Mouse (Mus musculus): ENCODE results near the gene Mast4. TPM values are rescaled to one million over a fixed set of nuclear protein-coding genes. Genes with fewer than 3 reads are reported as not detected.

Gene Mast4
- total RNA-seq, 1 experiment from 2014 or later, result 18.8 TPM

DNA sequence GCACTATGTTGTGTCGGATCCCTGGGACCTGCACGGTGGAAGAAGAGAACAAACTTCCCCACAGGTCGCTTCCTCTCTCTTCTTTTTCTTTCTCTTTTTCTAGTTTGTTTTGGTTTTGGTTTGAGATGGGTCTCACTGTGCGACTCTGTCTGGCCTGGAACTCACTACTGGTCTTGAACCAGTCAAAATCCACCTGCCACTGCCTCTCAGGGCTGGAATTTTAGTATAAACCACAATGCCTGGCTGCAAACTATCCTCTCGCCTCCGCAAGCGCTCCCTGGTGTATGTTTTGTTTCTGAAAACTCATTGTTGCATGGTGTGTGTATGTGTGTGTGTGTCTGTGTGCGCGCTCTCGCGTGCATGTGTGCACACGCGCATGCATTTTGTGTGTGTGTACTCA, 446.8 kb downstream of the Mast4 start:
- ATAC-seq (replicated peaks in 1 of 2; ENCODE audit: insufficient read depth in 1 of 2, low FRiP score in 2 of 2, low TSS enrichment in 1 of 2, low read depth in 1 of 2, poor library complexity in 2 of 2, severe bottlenecking in 2 of 2), result no peak

DNA sequence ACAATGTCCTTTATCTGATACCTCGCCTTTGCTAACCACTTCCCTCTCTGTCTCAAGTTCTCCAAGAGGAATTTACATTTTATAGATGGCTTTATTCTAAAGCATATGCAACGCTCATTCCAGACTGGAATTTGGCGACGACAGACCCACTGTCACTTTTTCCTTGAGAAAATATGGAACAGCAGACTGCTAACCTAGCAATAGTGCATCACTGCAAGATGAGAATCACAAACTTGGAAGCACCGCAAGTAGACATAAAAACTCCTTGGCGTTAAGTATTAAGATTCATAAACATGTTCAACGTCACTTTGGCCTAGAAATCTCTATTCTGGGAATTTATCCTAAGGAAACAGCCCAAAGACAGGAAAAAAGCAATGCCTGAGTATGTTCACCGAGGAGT, 447.5 kb downstream of the Mast4 start:
- no peak for ATAC-seq (replicated peaks in 1 of 2; ENCODE audit: insufficient read depth in 1 of 2, low FRiP score in 2 of 2, low TSS enrichment in 1 of 2, low read depth in 1 of 2, poor library complexity in 2 of 2, severe bottlenecking in 2 of 2)

DNA sequence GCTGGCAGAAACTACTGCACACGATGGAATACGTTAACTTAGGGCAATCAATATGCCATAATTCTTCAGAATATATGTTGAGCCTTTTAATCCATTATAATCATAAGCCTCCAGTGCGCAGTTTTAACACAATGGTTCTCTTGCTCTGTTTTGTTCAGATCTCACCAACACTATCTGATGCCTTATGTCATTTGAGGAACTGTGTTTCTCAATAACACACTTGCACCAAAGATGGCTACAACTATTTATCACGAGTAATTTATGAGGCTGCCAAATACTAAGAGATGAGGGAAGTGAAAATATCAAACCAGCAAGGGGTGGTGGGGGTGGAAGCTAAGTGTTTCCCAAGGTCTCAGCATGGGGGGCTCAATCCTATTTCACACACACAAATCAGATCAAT, 448.1 kb downstream of the Mast4 start:
- ATAC-seq (replicated peaks in 1 of 2; ENCODE audit: insufficient read depth in 1 of 2, low FRiP score in 2 of 2, low TSS enrichment in 1 of 2, low read depth in 1 of 2, poor library complexity in 2 of 2, severe bottlenecking in 2 of 2), result peak; percentile 30 to 46; a peak in 2 of 4 replicates

DNA sequence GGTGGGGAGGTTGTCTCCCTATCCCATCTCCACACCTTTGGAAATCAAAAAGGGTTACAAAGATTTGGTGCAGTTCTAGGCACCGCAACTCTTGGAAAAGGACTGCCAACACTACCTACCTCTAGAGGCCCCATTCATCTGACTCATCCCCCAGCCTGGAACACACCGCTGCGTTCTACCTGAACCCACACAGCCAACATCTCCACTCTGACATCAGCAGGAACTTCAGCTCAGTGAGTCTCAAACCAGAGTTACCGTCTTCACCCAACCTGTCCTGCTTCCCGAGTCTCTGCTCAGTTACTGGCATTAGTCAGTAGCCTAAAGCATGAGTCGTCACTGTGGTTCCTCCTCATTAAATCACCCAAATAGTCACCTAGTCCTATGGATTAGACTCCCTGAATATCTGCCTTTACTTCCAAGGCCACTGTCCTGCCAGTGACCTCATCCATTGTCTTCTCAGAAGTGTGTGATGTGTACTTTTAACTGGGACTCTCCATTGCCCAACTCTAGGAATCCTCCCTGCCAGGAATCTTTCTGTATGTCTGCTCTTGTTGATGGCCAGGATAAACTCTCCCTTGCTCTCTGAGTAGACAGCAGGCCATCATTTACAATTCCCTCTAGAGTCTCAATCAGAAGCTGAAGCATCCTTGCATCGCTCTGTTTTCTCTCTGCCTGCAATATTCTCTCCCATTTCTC, 453.8 kb downstream of the Mast4 start:
- ATAC-seq (replicated peaks in 1 of 2; ENCODE audit: insufficient read depth in 1 of 2, low FRiP score in 2 of 2, low TSS enrichment in 1 of 2, low read depth in 1 of 2, poor library complexity in 2 of 2, severe bottlenecking in 2 of 2), result no peak

DNA sequence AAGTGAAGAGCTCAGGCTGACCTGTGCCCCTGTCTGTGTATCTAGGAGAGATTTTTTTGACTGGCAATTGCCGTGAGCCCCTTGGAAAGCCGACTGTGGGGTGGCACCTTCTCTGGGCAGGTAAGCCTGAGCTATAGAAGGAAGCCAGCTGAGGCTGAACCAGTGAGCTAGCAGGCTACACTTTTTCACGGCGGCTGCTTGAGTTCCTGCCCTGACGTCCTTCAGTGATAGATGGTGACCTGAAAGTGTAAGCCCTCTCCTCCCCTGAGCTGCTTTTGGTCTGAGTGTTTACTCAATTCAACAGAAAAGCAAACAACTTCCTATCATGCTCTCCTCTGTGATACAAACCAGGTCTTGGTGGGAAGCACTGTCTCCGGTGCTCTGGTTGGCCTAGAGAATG, 455.7 kb downstream of the Mast4 start:
- ATAC-seq (replicated peaks in 1 of 2; ENCODE audit: insufficient read depth in 1 of 2, low FRiP score in 2 of 2, low TSS enrichment in 1 of 2, low read depth in 1 of 2, poor library complexity in 2 of 2, severe bottlenecking in 2 of 2), result no peak

DNA sequence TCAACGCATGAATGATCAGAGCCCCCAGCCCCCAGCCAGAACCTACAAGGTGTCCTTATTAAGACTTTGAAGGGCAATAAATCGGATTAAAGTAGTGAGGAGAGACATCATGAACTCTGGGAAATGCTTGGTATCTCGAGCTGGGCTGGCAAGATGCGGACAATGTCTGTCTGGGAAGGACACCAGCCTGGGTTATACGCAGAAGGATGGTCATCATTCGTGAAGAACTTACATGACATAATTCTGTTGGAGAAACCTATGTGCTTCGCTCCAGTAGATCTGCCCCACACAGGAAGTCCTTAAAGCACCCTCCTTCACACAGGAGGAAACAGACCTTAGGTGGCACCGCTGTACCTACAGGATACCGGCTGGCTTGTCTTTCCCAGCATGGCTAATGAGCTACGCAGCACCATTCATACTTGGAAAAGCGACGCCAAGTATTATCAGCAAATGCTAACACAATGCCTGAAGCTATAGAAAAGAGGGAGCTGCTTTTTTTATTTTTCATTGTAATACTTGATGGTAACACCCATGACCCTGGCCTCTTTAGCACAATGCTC, 456.5 kb downstream of the Mast4 start:
- no peak; a peak in 1 of 4 replicates for ATAC-seq (replicated peaks in 1 of 2; ENCODE audit: insufficient read depth in 1 of 2, low FRiP score in 2 of 2, low TSS enrichment in 1 of 2, low read depth in 1 of 2, poor library complexity in 2 of 2, severe bottlenecking in 2 of 2)

DNA sequence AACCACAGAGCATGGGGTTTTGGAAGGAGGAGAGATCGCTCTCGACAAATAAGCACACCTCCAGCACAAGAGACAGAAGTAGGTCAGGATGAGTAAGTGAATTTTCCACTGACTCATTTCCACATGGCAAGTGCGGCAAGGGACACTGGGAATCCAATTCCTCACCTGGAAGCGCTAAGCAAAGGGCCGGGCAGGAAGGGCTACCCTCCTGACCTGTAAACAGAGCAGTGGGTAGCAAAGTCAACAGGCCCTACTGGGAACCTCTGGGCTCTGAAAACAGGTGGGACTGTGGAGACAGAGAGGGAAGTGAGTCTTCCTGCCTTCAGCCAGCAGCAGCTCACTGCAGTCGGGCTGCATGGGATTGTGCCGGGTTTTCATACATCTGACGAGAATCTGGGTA, 457.1 kb downstream of the Mast4 start:
- no peak for ATAC-seq (replicated peaks in 1 of 2; ENCODE audit: insufficient read depth in 1 of 2, low FRiP score in 2 of 2, low TSS enrichment in 1 of 2, low read depth in 1 of 2, poor library complexity in 2 of 2, severe bottlenecking in 2 of 2)

DNA sequence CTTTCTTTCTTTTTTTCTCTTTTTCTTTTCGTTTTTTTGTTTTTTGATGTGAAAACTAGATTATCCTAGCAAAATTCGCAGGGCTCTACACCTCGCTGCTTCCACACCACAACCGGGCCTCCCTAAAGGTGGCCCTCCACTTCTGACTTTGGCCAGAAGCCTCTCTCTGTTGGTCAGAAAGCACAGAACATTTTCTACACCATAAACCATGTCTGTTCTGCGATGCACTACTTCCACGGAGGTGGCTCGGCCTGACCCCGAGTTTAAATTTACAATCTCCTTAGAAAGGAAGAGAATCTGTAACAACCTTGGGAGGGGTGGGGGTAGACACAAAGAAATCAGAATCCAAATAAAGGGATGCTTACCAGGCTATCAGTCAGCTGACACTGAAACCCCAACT, 458.8 kb downstream of the Mast4 start:
- ATAC-seq (replicated peaks in 1 of 2; ENCODE audit: insufficient read depth in 1 of 2, low FRiP score in 2 of 2, low TSS enrichment in 1 of 2, low read depth in 1 of 2, poor library complexity in 2 of 2, severe bottlenecking in 2 of 2), result no peak

DNA sequence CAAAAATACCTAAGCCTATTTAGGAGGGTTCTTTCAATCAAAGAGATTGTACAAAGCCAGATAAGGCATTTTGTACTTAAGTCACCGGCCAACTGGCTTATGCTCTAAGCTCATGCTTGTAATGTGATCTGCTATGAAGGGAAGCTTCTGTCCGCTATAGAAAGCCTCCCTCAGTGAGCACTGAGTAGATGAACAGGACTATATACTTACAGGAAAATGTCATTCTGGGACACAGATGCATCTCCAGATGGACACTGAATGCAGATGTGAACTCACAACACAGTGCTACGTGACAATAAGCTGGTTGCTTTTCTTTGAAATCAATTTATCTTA, 459.2 kb downstream of the Mast4 start:
- no peak for ATAC-seq (replicated peaks in 1 of 2; ENCODE audit: insufficient read depth in 1 of 2, low FRiP score in 2 of 2, low TSS enrichment in 1 of 2, low read depth in 1 of 2, poor library complexity in 2 of 2, severe bottlenecking in 2 of 2)

DNA sequence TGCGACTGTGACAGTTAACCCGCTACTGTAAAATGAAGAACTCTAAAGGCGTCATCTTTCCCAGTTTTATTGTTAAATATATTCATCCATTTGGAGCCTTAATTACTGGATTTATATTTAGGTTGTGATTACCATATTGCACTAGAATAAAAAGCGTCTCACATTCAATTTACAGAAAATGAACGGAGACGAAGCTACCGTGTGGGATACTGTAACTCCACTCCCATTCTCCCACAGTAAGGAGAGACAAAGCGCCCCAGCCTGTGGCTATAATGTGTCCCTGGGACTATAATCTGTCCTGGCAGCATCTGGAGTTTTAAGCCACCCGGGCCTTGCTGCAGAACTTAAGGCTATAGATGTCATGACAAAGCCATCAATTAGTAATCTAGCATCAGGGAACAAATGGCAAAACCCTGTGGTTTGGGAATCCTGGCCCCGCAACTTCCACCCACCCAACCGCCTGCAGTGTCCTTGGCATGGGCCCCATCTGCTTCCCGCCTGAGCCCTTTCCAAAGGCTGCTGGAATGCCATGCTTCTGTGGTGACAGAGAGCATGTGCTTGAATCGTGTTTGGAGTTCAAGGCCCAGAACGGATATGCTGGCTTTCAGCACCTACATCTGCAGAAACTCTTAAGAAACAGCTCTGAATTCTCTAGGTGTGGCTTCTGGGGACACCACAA, 459.7 kb downstream of the Mast4 start:
- ATAC-seq (replicated peaks in 1 of 2; ENCODE audit: insufficient read depth in 1 of 2, low FRiP score in 2 of 2, low TSS enrichment in 1 of 2, low read depth in 1 of 2, poor library complexity in 2 of 2, severe bottlenecking in 2 of 2), result no peak

DNA sequence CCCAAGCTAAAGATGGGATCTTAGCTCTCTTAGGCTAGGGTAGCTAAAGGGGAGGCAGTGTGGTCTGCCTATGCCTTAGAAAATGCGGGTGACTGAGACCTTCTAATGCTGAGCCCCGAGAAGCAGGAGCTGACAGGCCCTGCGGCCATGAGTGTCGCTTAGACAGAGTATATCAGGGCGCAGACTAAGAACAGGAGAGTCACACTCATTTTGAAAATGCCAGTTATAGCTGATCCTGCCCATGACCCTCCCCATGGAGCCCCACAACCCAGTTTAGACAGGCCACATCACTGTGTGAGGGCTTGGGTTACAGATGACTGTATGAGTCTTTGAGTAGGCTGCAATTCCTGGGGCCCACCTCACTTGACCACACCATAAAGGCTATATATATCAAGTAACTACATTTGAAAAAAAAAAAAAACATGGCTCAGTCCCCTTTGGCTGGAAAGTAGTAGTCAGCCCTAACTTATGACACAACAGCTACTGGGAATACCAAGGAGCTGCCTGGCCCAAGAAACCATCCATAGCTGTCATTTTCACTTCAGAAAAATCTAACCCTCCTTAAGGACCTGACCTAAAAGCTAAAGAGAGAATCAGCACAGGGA, 460.8 kb downstream of the Mast4 start:
- ATAC-seq (replicated peaks in 1 of 2; ENCODE audit: insufficient read depth in 1 of 2, low FRiP score in 2 of 2, low TSS enrichment in 1 of 2, low read depth in 1 of 2, poor library complexity in 2 of 2, severe bottlenecking in 2 of 2), result no peak

DNA sequence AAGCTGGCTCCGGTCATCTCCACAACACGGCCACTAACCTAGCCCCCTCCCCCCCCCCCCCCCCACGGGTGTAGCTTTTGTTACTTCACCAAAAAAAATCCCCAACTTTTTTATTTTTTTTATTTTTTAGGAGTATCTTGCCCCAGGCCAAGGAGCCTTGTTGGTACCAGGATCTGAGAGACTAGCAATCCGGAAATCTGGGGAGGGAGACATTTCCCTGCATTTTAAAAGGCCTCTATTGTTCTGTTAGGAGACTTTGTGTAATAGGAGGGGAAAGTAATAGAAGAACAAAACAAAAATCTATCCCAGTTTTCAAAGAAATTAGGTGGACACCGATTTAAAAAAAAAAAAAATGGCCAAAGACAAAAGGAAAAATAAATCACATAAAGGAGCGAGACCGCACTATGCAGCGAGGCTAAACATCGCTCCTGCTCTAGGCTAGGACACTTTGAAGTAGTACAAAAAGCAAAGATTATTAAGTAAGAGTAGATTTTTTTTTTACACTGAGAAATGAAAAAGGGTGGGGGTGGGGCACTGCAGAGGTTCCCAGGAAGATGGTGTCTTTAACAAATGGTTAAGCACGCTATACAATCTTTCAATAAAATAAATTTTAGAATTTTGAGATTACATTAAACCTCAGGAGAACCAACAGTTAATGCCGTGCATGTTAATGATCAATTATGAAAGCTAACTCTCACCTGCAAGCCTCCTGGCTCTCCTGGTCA, 462.8 kb downstream of the Mast4 start:
- ATAC-seq (replicated peaks in 1 of 2; ENCODE audit: insufficient read depth in 1 of 2, low FRiP score in 2 of 2, low TSS enrichment in 1 of 2, low read depth in 1 of 2, poor library complexity in 2 of 2, severe bottlenecking in 2 of 2), result no peak

DNA sequence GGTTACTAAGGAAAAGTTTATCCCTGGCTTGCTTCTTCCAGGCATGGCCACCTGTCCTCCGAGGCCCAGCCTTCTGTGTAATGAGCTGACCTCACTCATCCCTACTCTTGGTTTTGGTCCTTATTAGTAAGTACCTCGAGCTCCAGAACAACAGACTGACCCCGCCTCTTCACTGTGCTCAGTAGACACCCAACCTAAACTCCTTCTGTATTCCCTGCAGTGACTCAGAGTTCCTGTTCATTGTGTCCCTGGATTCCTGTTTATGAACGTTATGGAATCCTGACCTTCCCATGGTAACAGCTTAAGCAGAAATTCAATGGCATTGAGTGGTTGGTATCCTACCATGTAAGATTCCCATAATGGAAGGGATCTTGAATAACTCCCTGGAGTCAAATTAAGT, 464.8 kb downstream of the Mast4 start:
- ATAC-seq (replicated peaks in 1 of 2; ENCODE audit: insufficient read depth in 1 of 2, low FRiP score in 2 of 2, low TSS enrichment in 1 of 2, low read depth in 1 of 2, poor library complexity in 2 of 2, severe bottlenecking in 2 of 2), result no peak

DNA sequence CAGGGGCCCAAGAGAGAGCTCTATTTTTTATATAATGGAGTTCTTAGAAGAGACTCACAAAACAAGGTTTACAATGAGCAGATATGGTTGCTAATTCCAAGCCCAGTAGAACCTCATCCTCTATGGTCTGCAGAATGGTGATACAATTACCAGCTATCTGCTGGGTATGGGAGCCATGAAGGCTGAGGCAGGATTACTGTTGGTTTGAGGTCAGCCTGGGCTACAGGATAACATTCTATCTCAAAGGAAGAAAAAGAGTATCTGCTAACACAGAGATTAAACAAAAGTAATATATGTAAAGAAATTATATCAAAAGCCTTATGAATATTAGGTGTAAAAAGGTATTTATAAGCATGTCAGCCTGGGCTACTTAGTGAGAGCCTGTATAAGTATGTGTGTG, 467.5 kb downstream of the Mast4 start:
- no peak for ATAC-seq (replicated peaks in 1 of 2; ENCODE audit: insufficient read depth in 1 of 2, low FRiP score in 2 of 2, low TSS enrichment in 1 of 2, low read depth in 1 of 2, poor library complexity in 2 of 2, severe bottlenecking in 2 of 2)

DNA sequence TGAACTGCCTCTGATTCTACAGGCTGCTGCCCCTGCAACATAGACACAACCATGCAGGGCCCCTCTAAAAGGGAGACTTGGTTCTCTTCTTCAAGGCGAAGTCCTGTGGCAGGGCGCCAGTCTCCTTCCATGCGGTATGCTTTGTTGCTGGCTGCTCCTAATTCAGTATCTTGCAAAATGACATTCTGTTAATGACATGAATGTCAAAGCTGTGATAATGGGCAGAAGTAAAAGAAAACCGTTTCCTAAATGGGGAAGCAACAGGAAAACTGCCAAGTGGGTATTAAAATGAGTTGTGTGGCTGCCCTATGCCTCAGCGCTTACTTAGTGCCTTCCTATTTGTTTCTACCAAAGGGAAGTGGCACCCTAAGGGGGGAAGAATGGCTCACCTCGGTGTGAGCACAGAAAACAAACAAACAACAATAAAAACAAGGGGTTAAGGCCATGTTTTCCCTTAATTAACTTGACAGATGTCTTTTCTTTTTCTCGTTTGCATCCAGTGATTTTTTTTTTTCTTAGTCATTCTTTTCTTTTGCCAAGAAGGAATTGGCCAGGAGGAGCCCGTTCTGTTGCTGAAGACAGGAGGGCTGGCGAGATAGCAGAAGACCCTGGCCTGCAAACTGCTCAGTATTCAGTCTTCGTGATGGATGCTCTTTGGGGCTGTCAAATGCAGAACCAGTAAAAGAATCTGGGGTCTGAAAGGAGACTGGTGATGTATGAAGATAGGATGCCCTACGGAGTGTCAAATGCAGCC, 468.1 kb downstream of the Mast4 start:
- ATAC-seq (replicated peaks in 1 of 2; ENCODE audit: insufficient read depth in 1 of 2, low FRiP score in 2 of 2, low TSS enrichment in 1 of 2, low read depth in 1 of 2, poor library complexity in 2 of 2, severe bottlenecking in 2 of 2), result peak in 1 of 2 experiments; percentile 56; a peak in 2 of 4 replicates

DNA sequence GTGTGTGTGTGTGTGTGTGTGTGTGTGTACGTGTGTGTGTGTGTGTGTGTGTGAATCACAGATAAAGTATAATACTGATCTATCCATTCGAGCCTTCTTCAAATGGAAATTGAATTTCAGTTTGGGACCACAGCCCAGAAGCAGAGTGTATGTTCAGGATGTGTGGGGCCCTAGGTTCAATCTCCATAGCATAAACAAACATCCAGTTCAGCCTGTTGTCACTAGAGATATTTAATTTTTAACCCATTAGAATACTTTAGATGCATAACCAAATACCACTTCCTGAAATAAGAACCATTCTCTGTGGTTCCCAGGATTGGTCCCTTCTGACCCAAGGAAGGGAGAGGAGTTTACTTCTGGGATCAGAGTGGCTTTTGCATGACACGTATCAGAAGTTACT, 468.8 kb downstream of the Mast4 start:
- ATAC-seq (replicated peaks in 1 of 2; ENCODE audit: insufficient read depth in 1 of 2, low FRiP score in 2 of 2, low TSS enrichment in 1 of 2, low read depth in 1 of 2, poor library complexity in 2 of 2, severe bottlenecking in 2 of 2), result no peak

DNA sequence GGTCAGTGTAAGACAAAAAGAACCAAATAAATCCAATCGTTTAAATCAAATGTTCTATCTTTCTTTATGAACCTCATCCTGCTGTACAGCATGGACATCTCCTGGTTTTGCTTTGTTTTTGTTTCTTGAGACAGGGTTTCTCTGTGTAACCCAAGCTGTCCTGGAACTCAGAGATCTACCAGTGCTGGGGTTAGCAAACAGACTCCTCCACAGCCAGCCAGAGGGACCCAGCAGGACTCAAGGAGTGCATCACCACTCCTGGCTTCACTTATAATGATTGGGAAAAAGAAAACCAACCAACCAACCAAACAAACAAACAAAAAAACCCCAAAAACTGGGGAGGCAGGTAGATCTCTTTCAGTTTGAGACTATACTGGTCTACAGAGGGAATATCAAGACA, 469.5 kb downstream of the Mast4 start:
- ATAC-seq (replicated peaks in 1 of 2; ENCODE audit: insufficient read depth in 1 of 2, low FRiP score in 2 of 2, low TSS enrichment in 1 of 2, low read depth in 1 of 2, poor library complexity in 2 of 2, severe bottlenecking in 2 of 2), result no peak

Data from hematopoietic stem cell, adult 5-6 weeks (primary cell).